ENCODE assay signal across 8 mouse cellular contexts in the genomic region with DNA sequence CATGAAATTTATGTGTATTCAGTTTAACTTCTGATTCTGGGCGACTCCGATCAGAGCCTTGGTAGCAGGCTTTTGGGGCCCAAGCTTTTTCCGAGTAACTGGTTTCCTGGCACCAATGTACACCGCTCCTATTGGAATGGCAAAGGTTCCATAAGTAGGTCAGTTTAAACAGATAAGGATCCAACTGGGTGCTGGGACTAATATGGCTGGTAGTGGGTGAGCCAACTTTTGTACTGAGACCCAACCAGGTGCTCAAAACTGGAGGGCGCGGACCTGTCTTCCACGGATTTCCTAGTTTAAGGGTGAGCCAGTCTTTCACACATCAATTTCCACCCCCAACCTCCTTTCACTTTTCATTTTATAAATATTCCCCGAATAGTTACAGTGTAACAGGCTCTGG. TPM values are rescaled to one million over a fixed set of nuclear protein-coding genes. Genes with fewer than 3 reads are reported as not detected.
DNase-seq lines count a peak whose midpoint lies in the region; ATAC-seq and TF ChIP-seq lines count a peak whose summit lies in the region.

No protein-coding gene starts in this region.

- H3K4me3 ChIP-seq in kidney, adult 2 months (ENCODE audit: insufficient read depth, low read depth, low read length), result peak overlapping the region; percentile 90
- peak overlapping the region; percentile 86 for H3K4me3 ChIP-seq in hindbrain, embryonic 13.5 days
- H3K4me3 ChIP-seq in midbrain, embryonic 15.5 days, result peak overlapping the region; percentile 86

- H3K9me3 ChIP-seq in hindbrain, embryonic 13.5 days, result no peaks in the 10 kb centered on the region
- H3K9me3 ChIP-seq in midbrain, embryonic 15.5 days, result no peaks in the 10 kb centered on the region

- no peak for TF ChIP-seq POLR2A in kidney, adult 2 months (IDR thresholded peaks at IDR 0.05; ENCODE audit: low read depth, low read length)

- peak overlapping the region; percentile 92 for H3K9ac ChIP-seq in hindbrain, embryonic 13.5 days
- H3K9ac ChIP-seq in midbrain, embryonic 15.5 days, result no peak overlapping the region; the same call in 1 of the 2 replicates

- no peaks in the 10 kb centered on the region for H3K27me3 ChIP-seq in kidney, adult 2 months (replicated peaks; ENCODE audit: control insufficient read depth, insufficient read depth, low read length)
- H3K27me3 ChIP-seq in hindbrain, embryonic 13.5 days, result no peaks in the 10 kb centered on the region
- H3K27me3 ChIP-seq in midbrain, embryonic 15.5 days (replicated peaks), result no peaks in the 10 kb centered on the region

- WGBS in kidney, adult 2 months, result 50% methylated on average over 8 of the region's 8 CpGs
- WGBS in hindbrain, embryonic 13.5 days, result 78% methylated on average over 8 of the region's 8 CpGs
- 77% methylated on average over 8 of the region's 8 CpGs for WGBS in midbrain, embryonic 15.5 days

- TF ChIP-seq CTCF in kidney, adult 2 months (conservative IDR thresholded peaks at IDR 0.05; ENCODE audit: insufficient read depth, insufficient read length, low read depth, low read length), result no peak

- no peak for ATAC-seq in hindbrain, embryonic 13.5 days (ENCODE audit: low FRiP score)
- ATAC-seq in midbrain, embryonic 15.5 days (replicated peaks), result no peak

- peak overlapping the region; percentile 81 for H3K27ac ChIP-seq in kidney, adult 2 months (ENCODE audit: insufficient read depth, low read depth, low read length)
- no peak overlapping the region for H3K27ac ChIP-seq in hindbrain, embryonic 13.5 days
- no peak overlapping the region for H3K27ac ChIP-seq in midbrain, embryonic 15.5 days

- peaks cover 26% of the 10 kb centered on the region for H3K4me1 ChIP-seq in kidney, adult 2 months (ENCODE audit: control insufficient read depth, insufficient read depth, low read length)
- peaks cover 36% of the 10 kb centered on the region for H3K4me1 ChIP-seq in hindbrain, embryonic 13.5 days (replicated peaks)
- H3K4me1 ChIP-seq in midbrain, embryonic 15.5 days, result peaks cover 29% of the 10 kb centered on the region

- H3K36me3 ChIP-seq in kidney, adult 2 months (ENCODE audit: control insufficient read depth, insufficient read depth, low read length), result peaks cover 8% of the 10 kb centered on the region
- H3K36me3 ChIP-seq in hindbrain, embryonic 13.5 days, result peaks cover 26% of the 10 kb centered on the region
- peaks cover 11% of the 10 kb centered on the region for H3K36me3 ChIP-seq in midbrain, embryonic 15.5 days (replicated peaks)

- intact Hi-C loops in left cerebral cortex, postnatal 36 days (cut with DNase I), result loop anchor here (10.0 kb wide), 1 partner anchor 120 kb away; no protein-coding TSS in a partner anchor

- no peak for DNase-seq in kidney, adult 2 months
- no peak for DNase-seq in kidney, postnatal 10 days
- DNase-seq in cerebellum, adult 8-10 months, result peak; percentile 15
- no peak for DNase-seq in thymus, postnatal 14 days
- DNase-seq in frontal cortex, postnatal 14 days (ENCODE audit: low spot score in 2 of 2), result no peak
- no peak for DNase-seq in left cerebral cortex, postnatal 36 days (ENCODE audit: low spot score in 2 of 2)

- peak overlapping the region; percentile 79 for H3K4me2 ChIP-seq in hindbrain, embryonic 13.5 days
- peak overlapping the region; percentile 56 for H3K4me2 ChIP-seq in midbrain, embryonic 15.5 days

RNA-seq across cellular contexts. Expression of a gene that starts 1.2 kb away (rescaled TPM):
- 296 and 377 TPM in 2 replicates for polyA plus RNA-seq in kidney, adult 2 months (2012; rRNA removed)
- polyA plus RNA-seq in hindbrain, embryonic 13.5 days (2015; fragmentation: Nextera tagmentation; extraction: Ambion mirVana), result 274 and 282 TPM in 2 replicates
- polyA plus RNA-seq in midbrain, embryonic 15.5 days (2015; fragmentation: Nextera tagmentation; extraction: Ambion mirVana), result 255 and 270 TPM in 2 replicates
- 100 to 1,000 TPM in 1 of 2 experiments, 10 to 100 TPM in 1; 97.6 to 113 TPM for total RNA-seq in left cerebral cortex, postnatal 36 days (2021)

RNA-seq across cellular contexts. Expression of a gene that starts 38.9 kb away (rescaled TPM):
- polyA plus RNA-seq in kidney, adult 2 months (2012; rRNA removed), result 17.8 and 19.8 TPM in 2 replicates
- polyA plus RNA-seq in hindbrain, embryonic 13.5 days (2015; fragmentation: Nextera tagmentation; extraction: Ambion mirVana), result 0.09 and 0.19 TPM in 2 replicates
- 0.05 and 0.08 TPM in 2 replicates for polyA plus RNA-seq in midbrain, embryonic 15.5 days (2015; fragmentation: Nextera tagmentation; extraction: Ambion mirVana)
- total RNA-seq in left cerebral cortex, postnatal 36 days (2021), result under 1 TPM; 0.15 to 0.18 TPM

RNA-seq across cellular contexts. Expression of a gene that starts 53.9 kb away (rescaled TPM):
- not detected in 2 replicates for polyA plus RNA-seq in kidney, adult 2 months (2012; rRNA removed)
- polyA plus RNA-seq in hindbrain, embryonic 13.5 days (2015; fragmentation: Nextera tagmentation; extraction: Ambion mirVana), result not detected in 2 replicates
- polyA plus RNA-seq in midbrain, embryonic 15.5 days (2015; fragmentation: Nextera tagmentation; extraction: Ambion mirVana), result not detected in 2 replicates
- total RNA-seq in left cerebral cortex, postnatal 36 days (2021), result not detected

Comparison
In these comparisons a context has a peak if more than half of its experiments do, and no peak if none do; other contexts are left out.
1. RNA of a gene that starts 38.9 kb away (polyA plus RNA-seq): 17.8 to 19.8 TPM in kidney, adult 2 months; 0.09 to 0.19 TPM in hindbrain, embryonic 13.5 days and 0.05 to 0.08 TPM in midbrain, embryonic 15.5 days; every median in the first group is over 10 times any median in the second.
2. Peak in every context shown above with its lines, with median percentiles within 50 percentile points of each other: H3K4me3 ChIP-seq.